Comparison of ENCODE assay signal across 9 mouse cellular contexts in the genomic region with DNA sequence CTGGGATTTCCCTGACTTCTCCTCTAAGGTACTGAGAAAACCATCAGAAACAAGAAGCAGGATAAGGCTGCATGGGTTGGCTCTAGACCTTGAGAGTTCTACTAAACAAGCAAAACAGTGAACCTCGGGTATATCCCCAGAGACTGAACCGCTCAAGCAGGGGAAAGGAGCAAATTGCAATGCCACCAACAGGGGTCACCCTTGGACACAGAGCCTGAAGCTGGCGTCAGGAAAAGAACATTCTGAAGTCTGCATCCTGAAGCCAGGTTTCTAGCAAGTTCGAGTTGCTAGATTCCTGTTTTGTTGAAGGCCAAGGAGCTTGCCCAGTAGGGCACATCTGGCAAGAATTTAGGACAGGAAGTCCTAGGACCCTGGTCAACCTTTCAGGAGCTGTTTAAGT. TPM values are rescaled to one million over a fixed set of nuclear protein-coding genes. Genes with fewer than 3 reads are reported as not detected.
DNase-seq lines count a peak whose midpoint lies in the region; ATAC-seq and TF ChIP-seq lines count a peak whose summit lies in the region.
"Had no signal": no experiment of that assay in that cellular context is flagged by ENCODE, and none has a peak within 500 bp of the region (broad histone marks: within the 10 kb centered on the region; RNA-seq: fewer than 3 reads in every experiment).

No protein-coding gene starts in this region.

- no peak for ATAC-seq in kidney, embryonic 15.5 days (replicated peaks; ENCODE audit: low FRiP score)
- ATAC-seq in hematopoietic stem cell, adult 5-6 weeks (replicated peaks in 1 of 2; ENCODE audit: insufficient read depth in 1 of 2, low FRiP score in 2 of 2, low TSS enrichment in 1 of 2, low read depth in 1 of 2, poor library complexity in 2 of 2, severe bottlenecking in 2 of 2): peak; percentile 42 to 67; a peak in 3 of 4 replicates
- no peak for ATAC-seq in limb, embryonic 11.5 days (ENCODE audit: insufficient number of reproducible peaks, low FRiP score, low TSS enrichment, low read depth)

- no peak for TF ChIP-seq POLR2A in kidney, adult 2 months (IDR thresholded peaks at IDR 0.05; ENCODE audit: low read depth, low read length)

- no peaks in the 10 kb centered on the region for H3K9me3 ChIP-seq in kidney, embryonic 15.5 days (replicated peaks)
- no peaks in the 10 kb centered on the region for H3K9me3 ChIP-seq in limb, embryonic 11.5 days (ENCODE audit: control insufficient read depth, low read length)
- H3K9me3 ChIP-seq: heart, embryonic 13.5 days had no signal

- peak; percentile 86 for DNase-seq in kidney, adult 2 months
- DNase-seq in adrenal gland, adult (ENCODE audit: inconsistent age in 2 of 2, low spot score in 1 of 2): peak; percentile 73 to 91
- peak; percentile 82 for DNase-seq in embryo, embryonic 10.5 days (ENCODE audit: low spot score)
- peak; percentile 82 for DNase-seq in limb, embryonic 11.5 days (ENCODE audit: low spot score)
- DNase-seq in retina, postnatal 7 days (ENCODE audit: low read depth, low spot score): peak; percentile 30
- DNase-seq in urinary bladder, adult 2 months (ENCODE audit: low spot score): peak; percentile 37

- 5% methylated on average over 4 of the region's 4 CpGs for WGBS in kidney, adult 2 months
- 11% methylated on average over 4 of the region's 4 CpGs for WGBS in kidney, embryonic 15.5 days
- WGBS in limb, embryonic 11.5 days: 18% methylated on average over 4 of the region's 4 CpGs

- H3K4me2 ChIP-seq in kidney, embryonic 15.5 days: no peak overlapping the region
- H3K4me2 ChIP-seq in limb, embryonic 11.5 days (ENCODE audit: low read depth, severe bottlenecking): no peak overlapping the region
- H3K4me2 ChIP-seq: heart, embryonic 13.5 days had no signal

- H3K4me1 ChIP-seq in kidney, adult 2 months (ENCODE audit: control insufficient read depth, insufficient read depth, low read length): no peaks in the 10 kb centered on the region
- peaks cover 17% of the 10 kb centered on the region for H3K4me1 ChIP-seq in kidney, embryonic 15.5 days
- H3K4me1 ChIP-seq in limb, embryonic 11.5 days (ENCODE audit: control insufficient read depth, insufficient read depth, low read length): 0 out of 2 replicates have a peak, but pooled peaks cover 3% of the 10 kb centered on the region

- no peaks in the 10 kb centered on the region for H3K27me3 ChIP-seq in kidney, adult 2 months (replicated peaks; ENCODE audit: control insufficient read depth, insufficient read depth, low read length)
- peaks cover 33% of the 10 kb centered on the region for H3K27me3 ChIP-seq in kidney, embryonic 15.5 days
- peaks cover 20% of the 10 kb centered on the region for H3K27me3 ChIP-seq in limb, embryonic 11.5 days (ENCODE audit: control insufficient read depth, insufficient read depth, low read length)

- no peak overlapping the region for H3K27ac ChIP-seq in kidney, adult 2 months (ENCODE audit: insufficient read depth, low read depth, low read length)
- H3K27ac ChIP-seq in kidney, embryonic 15.5 days: no peak overlapping the region
- H3K27ac ChIP-seq in limb, embryonic 11.5 days (replicated peaks; ENCODE audit: low read depth, low read length): no peak overlapping the region
- H3K27ac ChIP-seq: heart, embryonic 13.5 days had no signal

- no peak overlapping the region for H3K4me3 ChIP-seq in kidney, adult 2 months (ENCODE audit: insufficient read depth, low read depth, low read length)
- no peak overlapping the region for H3K4me3 ChIP-seq in kidney, embryonic 15.5 days (replicated peaks)
- H3K4me3 ChIP-seq in limb, embryonic 11.5 days (ENCODE audit: low read depth, low read length): no peak overlapping the region
- H3K4me3 ChIP-seq: heart, embryonic 13.5 days had no signal

- peak; percentile 96 for TF ChIP-seq CTCF in kidney, adult 2 months (conservative IDR thresholded peaks at IDR 0.05; ENCODE audit: insufficient read depth, insufficient read length, low read depth, low read length)

- no peak overlapping the region for H3K9ac ChIP-seq in kidney, embryonic 15.5 days
- H3K9ac ChIP-seq in limb, embryonic 11.5 days (ENCODE audit: low read length): no peak overlapping the region
- H3K9ac ChIP-seq: heart, embryonic 13.5 days had no signal

- H3K36me3 ChIP-seq in kidney, adult 2 months (ENCODE audit: control insufficient read depth, insufficient read depth, low read length): no peaks in the 10 kb centered on the region
- no peaks in the 10 kb centered on the region for H3K36me3 ChIP-seq in kidney, embryonic 15.5 days
- no peaks in the 10 kb centered on the region for H3K36me3 ChIP-seq in limb, embryonic 11.5 days (ENCODE audit: control insufficient read depth, insufficient read depth, low read length)
- H3K36me3 ChIP-seq: heart, embryonic 13.5 days had no signal

RNA-seq across cellular contexts. Expression of a gene that starts 2.7 kb away (rescaled TPM):
- polyA plus RNA-seq in kidney, adult 2 months (2012; rRNA removed): 0.08 and 0.10 TPM in 2 replicates
- 0.29 and 0.31 TPM in 2 replicates for polyA plus RNA-seq in kidney, embryonic 15.5 days (2015; fragmentation: Nextera tagmentation; extraction: Ambion mirVana)
- total RNA-seq in hematopoietic stem cell, adult 5-6 weeks (2017): not detected in 2 replicates
- polyA plus RNA-seq in limb, embryonic 11.5 days (2014; fragmentation: Nextera tagmentation; extraction: Ambion mirVana): not detected in 2 replicates
- 0.37 and 0.77 TPM in 2 replicates for polyA plus RNA-seq in urinary bladder, adult 2 months (2012; rRNA removed)

Comparison
In these comparisons a context has a peak if more than half of its experiments do, and no peak if none do; other contexts are left out.
1. DNase-seq: peak in every context shown above with its lines; median percentile 86 in kidney, adult 2 months; 82 in adrenal gland, adult; 82 in embryo, embryonic 10.5 days; 82 in limb, embryonic 11.5 days; 37 in urinary bladder, adult 2 months; 30 in retina, postnatal 7 days.
2. ATAC-seq: peak in hematopoietic stem cell, adult 5-6 weeks (2 of 2); none in kidney, embryonic 15.5 days (single experiment) and limb, embryonic 11.5 days (single experiment).